Mouse (Mus musculus) kidney, adult 9 months (tissue): Measurements from ENCODE around the gene Gm21394.
"Not testable (repeated sequence)": the region's sequence is repeated elsewhere in the genome, so short reads cannot be mapped to it uniquely, and the experiment has no call there.

Experiments
- DNase-seq: peaks from one replicate; pipeline ENCODE4 v3.0.0; 2022

Gm21394 gene

DNA sequence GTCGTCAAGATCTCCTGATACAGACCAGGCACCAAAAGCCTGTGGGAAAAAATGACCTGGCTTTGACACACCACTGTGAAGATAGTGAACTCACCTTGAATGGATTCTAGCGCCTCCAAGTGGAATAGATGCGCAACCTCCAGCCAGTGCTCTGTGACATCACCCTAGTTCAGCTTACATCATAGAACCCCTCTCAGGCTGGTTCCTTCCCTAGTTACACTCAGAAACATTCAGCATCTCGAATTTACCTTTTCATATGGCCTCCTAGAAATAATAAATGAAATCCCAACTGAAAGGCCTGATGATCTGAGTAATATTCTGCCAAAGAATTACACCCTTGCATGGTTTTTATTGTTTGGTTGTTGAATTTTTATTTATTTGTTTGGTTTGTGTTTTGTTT is at the start of gene Gm21394:
TSS of gene Gm21394 (minus strand) at position 101 of the 400 bp plus-strand sequence.
- DNase-seq = not testable (repeated sequence)
